Mouse (Mus musculus) megakaryocyte, embryonic 14.5 days (primary cell): Measurements from ENCODE around the gene Fbn1. TPM values are rescaled to one million over a fixed set of nuclear protein-coding genes. Genes with fewer than 3 reads are reported as not detected.

Experiments used
- H3K27me3 ChIP-seq: replicated peaks from 2 replicates; pipeline ENCODE3; 2012; ENCODE audit warnings: inconsistent platforms
- H3K36me3 ChIP-seq: replicated peaks from 2 replicates; pipeline ENCODE3; 2012; ENCODE audit warnings: low read length, inconsistent platforms, mixed read lengths
- H3K4me1 ChIP-seq: 2 replicates; pipeline ENCODE4 v1.6.1; 2012; ENCODE audit warnings: inconsistent platforms
- H3K4me3 ChIP-seq: replicated peaks from 2 replicates; pipeline ENCODE3; 2012; ENCODE audit warnings: moderate library complexity, mild to moderate bottlenecking, inconsistent platforms
- H3K9me3 ChIP-seq: 2 replicates; pipeline ENCODE4 v1.6.1; 2012; ENCODE audit warnings: inconsistent platforms
- FLI1 ChIP-seq: IDR thresholded peaks from 2 replicates; pipeline ENCODE4 v1.6.1; 2012; ENCODE audit warnings: low read length, inconsistent platforms, mixed read lengths
- GATA1 ChIP-seq: IDR thresholded peaks from 3 replicates; pipeline ENCODE4 v1.6.1; 2012; ENCODE audit warnings: mixed read lengths, low read length, inconsistent platforms, borderline replicate concordance
- polyA plus RNA-seq: library from polyadenylated mRNA; stranded (reverse); fragments of >175 nt; gene quantifications from 2 replicates; pipeline ENCODE4 v1.2.3, GENCODE M21; 2012; ENCODE audit warnings: low replicate concordance; ENCODE audit not compliant: insufficient read depth

Gene Fbn1
- polyA plus RNA-seq, 1 experiment = not detected

DNA sequence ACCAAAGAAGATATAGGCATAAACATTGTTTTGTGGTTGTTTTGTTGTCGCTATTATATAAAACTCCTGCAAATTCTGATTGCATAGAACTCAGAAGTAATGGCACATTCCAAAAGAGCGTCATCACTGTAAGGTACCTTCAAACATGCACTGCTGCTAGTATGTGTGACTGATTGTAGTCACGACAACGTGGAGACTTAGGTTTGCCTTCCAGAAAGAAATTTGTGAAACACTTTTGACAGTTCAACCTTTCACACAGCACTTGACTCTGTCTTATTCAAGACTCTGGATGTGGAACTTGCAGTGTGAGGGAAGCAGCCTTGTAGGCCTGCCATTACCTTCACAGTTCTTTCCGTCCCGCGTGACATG, 124.5 kb downstream of the Fbn1 start:
- H3K9me3 ChIP-seq = no peaks in the 10 kb centered on the region
- no peak overlapping the region for H3K4me3 ChIP-seq
- H3K27me3 ChIP-seq = peaks cover 8% of the 10 kb centered on the region
- H3K36me3 ChIP-seq = no peaks in the 10 kb centered on the region
- H3K4me1 ChIP-seq = peaks cover 56% of the 10 kb centered on the region
- no peak for TF ChIP-seq FLI1
- no peak for TF ChIP-seq GATA1

- H3K4me3 ChIP-seq = no peak overlapping the region
- H3K27me3 ChIP-seq = peaks cover 8% of the 10 kb centered on the region
- H3K4me1 ChIP-seq = peaks cover 57% of the 10 kb centered on the region
- no peaks in the 10 kb centered on the region for H3K36me3 ChIP-seq
- TF ChIP-seq GATA1 = no peak
- no peak for TF ChIP-seq FLI1
- no peaks in the 10 kb centered on the region for H3K9me3 ChIP-seq
Observed at GRCm38 (mm10) chr2:125382613-125383272, 125.0 kb downstream of the Fbn1 start.

- H3K4me1 ChIP-seq = peaks cover 61% of the 10 kb centered on the region
Observed at GRCm38 (mm10) chr2:125380086-125380485, 127.7 kb downstream of the Fbn1 start.

GRCm38 (mm10) chr2:125379206-125379605, 128.6 kb downstream of the Fbn1 start:
- H3K27me3 ChIP-seq = peaks cover 16% of the 10 kb centered on the region
- no peaks in the 10 kb centered on the region for H3K36me3 ChIP-seq
- peaks cover 57% of the 10 kb centered on the region for H3K4me1 ChIP-seq
- H3K4me3 ChIP-seq = no peak overlapping the region
- TF ChIP-seq GATA1 = no peak
- TF ChIP-seq FLI1 = no peak
- H3K9me3 ChIP-seq = no peaks in the 10 kb centered on the region

More at GRCm38 (mm10) chr2:125380086-125380485, 127.7 kb downstream of the Fbn1 start:
- Histone ChIP-seq H3K27me3 (peaks cover 16% of the 10 kb centered on the region), H3K4me3 (no peak overlapping the region), H3K9me3 (no peaks in the 10 kb centered on the region), H3K36me3 (no peaks in the 10 kb centered on the region)
- TF ChIP-seq GATA1 (no peak), FLI1 (no peak)

DNA sequence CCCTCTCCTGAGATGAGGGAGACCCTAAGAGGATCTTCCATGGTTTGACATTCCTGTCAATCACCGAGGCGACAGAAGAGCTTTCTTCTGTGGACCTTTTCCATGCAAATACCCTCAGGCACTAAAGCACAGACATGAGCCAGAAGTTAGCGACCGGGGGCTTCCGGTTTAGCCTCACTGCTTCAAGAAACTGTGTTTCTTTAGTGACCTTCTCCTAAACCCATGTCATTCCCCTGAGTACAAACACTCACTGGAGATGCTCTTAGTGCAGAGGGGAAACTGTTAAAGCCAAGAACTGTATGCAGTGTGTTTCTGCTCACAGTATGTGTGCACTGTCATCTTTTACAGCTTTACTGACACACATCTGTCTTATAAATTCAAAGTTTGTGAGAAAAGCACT, 131.9 kb downstream of the Fbn1 start:
- peaks cover 26% of the 10 kb centered on the region for H3K27me3 ChIP-seq
- TF ChIP-seq FLI1 (no peak), GATA1 (no peak)
- no peaks in the 10 kb centered on the region for H3K9me3 ChIP-seq

GRCm38 (mm10) chr2:125375301-125375700, 132.5 kb downstream of the Fbn1 start:
- H3K27me3 ChIP-seq = peaks cover 25% of the 10 kb centered on the region
- H3K4me3 ChIP-seq = no peak overlapping the region
- no peaks in the 10 kb centered on the region for H3K9me3 ChIP-seq
- H3K36me3 ChIP-seq = no peaks in the 10 kb centered on the region
- TF ChIP-seq FLI1 (no peak), GATA1 (no peak)
- peaks cover 37% of the 10 kb centered on the region for H3K4me1 ChIP-seq

More for the DNA sequence above, 131.9 kb downstream of the Fbn1 start:
- Histone ChIP-seq H3K4me3 (no peak overlapping the region), H3K36me3 (no peaks in the 10 kb centered on the region), H3K4me1 (peaks cover 43% of the 10 kb centered on the region)

DNA sequence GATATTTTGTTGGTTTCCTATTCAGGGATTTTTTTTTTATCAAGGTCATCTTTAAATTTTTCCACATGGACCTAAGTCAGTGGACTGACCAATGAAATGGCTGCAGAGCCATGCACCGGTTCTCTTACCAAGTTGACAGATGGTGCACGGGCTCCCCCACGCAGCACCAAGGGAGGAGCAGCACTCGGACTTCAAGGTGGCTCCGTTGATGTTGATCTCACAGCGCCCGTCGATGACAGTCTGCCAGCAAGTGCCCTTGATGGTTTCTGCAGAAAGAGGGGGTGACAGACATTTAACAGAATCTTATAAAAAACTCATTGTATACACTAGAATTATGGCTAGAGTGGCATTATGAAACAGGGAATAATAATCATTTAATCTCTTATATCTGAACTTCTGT, 138.1 kb downstream of the Fbn1 start:
- H3K9me3 ChIP-seq = no peaks in the 10 kb centered on the region
- peaks cover 21% of the 10 kb centered on the region for H3K27me3 ChIP-seq
- H3K4me1 ChIP-seq = peaks cover 23% of the 10 kb centered on the region
- TF ChIP-seq GATA1 (no peak), FLI1 (no peak)
- no peak overlapping the region for H3K4me3 ChIP-seq
- H3K36me3 ChIP-seq = no peaks in the 10 kb centered on the region

- Histone ChIP-seq H3K9me3 (no peaks in the 10 kb centered on the region), H3K4me3 (no peak overlapping the region), H3K36me3 (no peaks in the 10 kb centered on the region), H3K4me1 (peaks cover 28% of the 10 kb centered on the region), H3K27me3 (peaks cover 16% of the 10 kb centered on the region)
- TF ChIP-seq GATA1 (no peak), FLI1 (no peak)
Observed at GRCm38 (mm10) chr2:125368616-125369015, 139.2 kb downstream of the Fbn1 start.

GRCm38 (mm10) chr2:125361661-125362060, 146.1 kb downstream of the Fbn1 start:
- peaks cover 19% of the 10 kb centered on the region for H3K27me3 ChIP-seq
- H3K4me1 ChIP-seq = peaks cover 36% of the 10 kb centered on the region
- H3K4me3 ChIP-seq = no peak overlapping the region
- no peaks in the 10 kb centered on the region for H3K36me3 ChIP-seq
- TF ChIP-seq GATA1 (no peak), FLI1 (no peak)
- H3K9me3 ChIP-seq = no peaks in the 10 kb centered on the region

DNA sequence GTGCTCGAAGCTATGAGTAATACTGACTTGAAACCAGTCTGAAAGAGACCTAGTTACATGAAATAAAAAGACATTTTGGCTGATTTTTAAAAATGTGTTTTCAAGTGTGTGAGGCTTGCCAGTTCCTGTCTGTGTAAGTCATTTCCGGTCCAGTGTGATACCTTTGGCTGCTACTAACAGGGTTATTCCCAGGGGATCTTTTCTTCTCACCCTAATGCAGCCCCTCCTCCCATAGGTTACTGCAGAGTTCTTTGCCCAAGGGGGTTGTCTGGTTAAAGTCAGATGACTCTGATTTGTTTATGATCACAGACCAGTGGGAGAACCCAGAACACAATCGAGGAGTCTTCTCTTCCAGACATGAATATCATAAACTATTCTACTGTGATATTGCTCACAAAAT, 151.3 kb downstream of the Fbn1 start:
- TF ChIP-seq FLI1 (no peak), GATA1 (no peak)
- H3K27me3 ChIP-seq = peaks cover 5% of the 10 kb centered on the region

More for the DNA sequence above, 151.3 kb downstream of the Fbn1 start:
- H3K4me3 ChIP-seq = no peak overlapping the region
- no peaks in the 10 kb centered on the region for H3K36me3 ChIP-seq
- H3K9me3 ChIP-seq = no peaks in the 10 kb centered on the region
- H3K4me1 ChIP-seq = peaks cover 34% of the 10 kb centered on the region
